Mouse (Mus musculus) limb, embryonic 11.5 days (tissue): ENCODE results near the gene Ift80. TPM values are rescaled to one million over a fixed set of nuclear protein-coding genes. Genes with fewer than 3 reads are reported as not detected.

ENCODE experiments used
- ATAC-seq: fragments of 200-750 bp; cut with Nextera tagmentation; 2 replicates; pipeline ENCODE4 v1.8.0; 2017; ENCODE audit warnings: low read depth; ENCODE audit not compliant: insufficient number of reproducible peaks, low FRiP score, low TSS enrichment
- DNase-seq: peaks from one replicate; pipeline ENCODE4 v3.0.0-alpha.2; 2015; ENCODE audit warnings: low spot score
- H3K27ac ChIP-seq: fragments of 300-500 bp; sonication (generic); replicated peaks from 2 replicates; pipeline ENCODE4 v1.5.1; 2014; ENCODE audit warnings: low read depth, mild to moderate bottlenecking, low read length
- H3K27me3 ChIP-seq: fragments of 300-500 bp; sonication (generic); 2 replicates; pipeline ENCODE4 v1.6.1; 2014; ENCODE audit warnings: mild to moderate bottlenecking, low read length, mixed read lengths; ENCODE audit not compliant: control insufficient read depth, insufficient read depth
- H3K36me3 ChIP-seq: fragments of 300-500 bp; sonication (generic); 2 replicates; pipeline ENCODE4 v1.6.1; 2014; ENCODE audit warnings: mild to moderate bottlenecking, low read length, moderate library complexity, mixed read lengths; ENCODE audit not compliant: control insufficient read depth, insufficient read depth
- H3K4me1 ChIP-seq: fragments of 300-500 bp; sonication (generic); 2 replicates; pipeline ENCODE4 v1.6.1; 2014; ENCODE audit warnings: low read length, mixed read lengths; ENCODE audit not compliant: control insufficient read depth, insufficient read depth
- H3K4me2 ChIP-seq: fragments of 300-500 bp; sonication (generic); 2 replicates; pipeline ENCODE4 v1.6.1; 2014; ENCODE audit warnings: low read depth, mild to moderate bottlenecking, moderate library complexity; ENCODE audit not compliant: severe bottlenecking
- H3K4me3 ChIP-seq: fragments of 300-500 bp; sonication (generic); 2 replicates; pipeline ENCODE4 v1.5.1; 2014; ENCODE audit warnings: low read depth, low read length
- H3K9ac ChIP-seq: fragments of 300-500 bp; sonication (generic); 2 replicates; pipeline ENCODE4 v1.6.1; 2014; ENCODE audit warnings: mild to moderate bottlenecking, low read length
- H3K9me3 ChIP-seq: fragments of 300-500 bp; sonication (generic); 2 replicates; pipeline ENCODE4 v1.6.1; 2016; ENCODE audit warnings: low read length; ENCODE audit not compliant: control insufficient read depth
- WGBS: fragments of 180-500 bp; shearing (Covaris S2); extraction: QIAGEN DNeasy Blood & Tissue Kit; methylation state at CpG from one replicate; pipeline ENCODE4 v1.1.7; 2014; 5-methylcytosine and 5-hydroxymethylcytosine counted together
- microRNA counts: library from miRNA; unstranded; fragments of <30 nt; microRNA quantifications from one replicate; lab custom pipeline; 2016
- microRNA-seq: library from miRNA; unstranded; fragments of <30 nt; microRNA quantifications from one replicate; pipeline ENCODE4, GENCODE M21; 2016
- polyA plus RNA-seq: library from polyadenylated mRNA; unstranded; fragments of >200 nt; fragmentation: Nextera tagmentation; extraction: Ambion mirVana; gene quantifications from 2 replicates; pipeline ENCODE4 v1.2.1, GENCODE M21; 2014

Gene Ift80
- polyA plus RNA-seq, 1 experiment from 2014 or later, result 22.1 TPM

- no peak overlapping the region for H3K4me2 ChIP-seq
- 98% methylated on average over 4 of the region's 4 CpGs for WGBS
- no peak for DNase-seq
Observed at GRCm38 (mm10) chr3:68844025-68844424, 160.3 kb downstream of the Ift80 start.

More at GRCm38 (mm10) chr3:68844025-68844424, 160.3 kb downstream of the Ift80 start:
- Histone ChIP-seq H3K36me3 (no peaks in the 10 kb centered on the region), H3K27ac (no peak overlapping the region), H3K27me3 (no peaks in the 10 kb centered on the region), H3K4me3 (no peak overlapping the region), H3K4me1 (no peaks in the 10 kb centered on the region), H3K9ac (no peak overlapping the region), H3K9me3 (no peaks in the 10 kb centered on the region)
- ATAC-seq, result no peak

MicroRNAs within 50 kb of the gene (microRNA counts, 519-probe panel; counts per million panel counts)
- 6,238 counts per million, percentile 95 among the panel's probes with 10 or more counts for microRNA mmu-miR-15b (lab: Ali Mortazavi, UCI)

Small RNA genes within 50 kb of the gene (microRNA-seq; reads per million reads assigned to microRNA genes)
- gene Mir15b, result 2,196 reads per million, percentile 82 among the genes with 10 or more reads in this experiment
- gene Mir16-2, result 564 reads per million, percentile 68 among the genes with 10 or more reads in this experiment

Other genes starting within 250 kb of the Ift80 start
- gene 1110032F04Rik, start 135.0 kb downstream of the Ift80 start, polyA plus RNA-seq, result 0.26 and 0.81 TPM in 2 replicates
- 209 and 222 TPM in 2 replicates for gene Smc4, start 168 bp upstream of the Ift80 start, polyA plus RNA-seq
- 213 and 220 TPM in 2 replicates for gene Trim59, start 40.2 kb upstream of the Ift80 start, polyA plus RNA-seq
- gene Kpna4, start 122.5 kb upstream of the Ift80 start, polyA plus RNA-seq, result 39.1 and 40.7 TPM in 2 replicates
- not detected in 2 replicates for gene Arl14, start 217.8 kb upstream of the Ift80 start, polyA plus RNA-seq